Mouse (Mus musculus) heart, postnatal 36 days (tissue): Measurements from ENCODE around the gene Gm42715. TPM values are rescaled to one million over a fixed set of nuclear protein-coding genes. Genes with fewer than 3 reads are reported as not detected.
"Not testable (repeated sequence)": the region's sequence is repeated elsewhere in the genome, so short reads cannot be mapped to it uniquely, and the experiment has no call there.

Source experiments
- DNase-seq, 2 experiments: peaks; one replicate each; pipeline ENCODE4 v3.0.0; 2021 to 2022
- intact Hi-C: fragments of 180-260 bp; cut with DNase I; formaldehyde crosslinking; loops from one replicate; pipeline ENCODE4 v1.15.1; 2025
- total RNA-seq, 2 experiments: library from RNA; stranded (reverse); gene quantifications; 2 replicates each; pipeline ENCODE4 v1.2.3; 2021

The Gm42715 gene
- total RNA-seq, 2 experiments from 2014 or later = 10.3 to 10.5 TPM

- intact Hi-C loops = loop anchor here (10.0 kb wide), 1 partner anchor 275 kb away; the partner anchor contains the start of gene Orai3
- no peak for DNase-seq
Measured at GRCm38 (mm10) chr7:127489982-127490381, 29.4 kb upstream of the Gm42715 start.

- intact Hi-C loops = no loop called here
- no peak for DNase-seq
Measured at GRCm38 (mm10) chr7:127491846-127492245, 27.5 kb upstream of the Gm42715 start.

- intact Hi-C loops = no loop called here
- DNase-seq = no peak
Measured at GRCm38 (mm10) chr7:127494648-127495047, 24.7 kb upstream of the Gm42715 start.

GRCm38 (mm10) chr7:127497382-127497781 lies 22.0 kb upstream of the Gm42715 start:
- intact Hi-C loops = no loop called here
- DNase-seq = no peak

- intact Hi-C loops = loop anchor here (1.0 kb wide), 2 partner anchors 136 to 189 kb away; no protein-coding TSS in a partner anchor
- peak in 1 of 2 experiments; percentile 50 for DNase-seq
Measured at GRCm38 (mm10) chr7:127498407-127498806, 21.0 kb upstream of the Gm42715 start.

GRCm38 (mm10) chr7:127508291-127508690 lies 11.1 kb upstream of the Gm42715 start:
- intact Hi-C loops = no loop called here

GRCm38 (mm10) chr7:127509830-127510229 lies 9.6 kb upstream of the Gm42715 start:
- intact Hi-C loops = loop anchor here (2.0 to 5.0 kb wide), 2 partner anchors 27 to 253 kb away; no protein-coding TSS in a partner anchor
- DNase-seq = not testable (repeated sequence)

More at GRCm38 (mm10) chr7:127508291-127508690, 11.1 kb upstream of the Gm42715 start:
- no peak for DNase-seq

GRCm38 (mm10) chr7:127511241-127511640 lies 8.1 kb upstream of the Gm42715 start:
- DNase-seq = no peak
- intact Hi-C loops = loop anchor here (2.0 to 5.0 kb wide), 2 partner anchors 28 to 254 kb away; no protein-coding TSS in a partner anchor

GRCm38 (mm10) chr7:127511808-127512230 lies 7.6 kb upstream of the Gm42715 start, which contains the start of gene Srcap:
Srcap (plus strand) TSS chr7:127511983.
- intact Hi-C loops = loop anchor here (2.0 to 5.0 kb wide), 2 partner anchors 29 to 255 kb away; no protein-coding TSS in a partner anchor
- DNase-seq = peak; percentile 92 to 94

GRCm38 (mm10) chr7:127512231-127513015 lies 7.0 kb upstream of the Gm42715 start:
- intact Hi-C loops = loop anchor here (5.0 kb wide), 1 partner anchor 255 kb away; no protein-coding TSS in a partner anchor
- DNase-seq = peak; percentile 86 to 91

- DNase-seq = peak in 1 of 2 experiments; percentile 26
- intact Hi-C loops = loop anchor here (5.0 kb wide), 1 partner anchor 256 kb away; no protein-coding TSS in a partner anchor
Measured at GRCm38 (mm10) chr7:127513016-127513390, 6.4 kb upstream of the Gm42715 start.

GRCm38 (mm10) chr7:127513781-127514180 lies 5.6 kb upstream of the Gm42715 start:
- no peak for DNase-seq
- intact Hi-C loops = loop anchor here (5.0 kb wide), 1 partner anchor 256 kb away; no protein-coding TSS in a partner anchor

- DNase-seq = peak; percentile 11 to 12
- intact Hi-C loops = loop anchor here (5.0 kb wide), 1 partner anchor 36 kb away; no protein-coding TSS in a partner anchor
Measured at GRCm38 (mm10) chr7:127515846-127516245, 3.5 kb upstream of the Gm42715 start.

GRCm38 (mm10) chr7:127516344-127516743 lies 3.0 kb upstream of the Gm42715 start:
- no peak for DNase-seq
- intact Hi-C loops = loop anchor here (5.0 kb wide), 1 partner anchor 36 kb away; no protein-coding TSS in a partner anchor

GRCm38 (mm10) chr7:127541671-127542070 lies 22.3 kb downstream of the Gm42715 start:
- DNase-seq = peak; percentile 33 to 42
- intact Hi-C loops = no loop called here

- intact Hi-C loops = no loop called here
- peak; percentile 65 to 68 for DNase-seq
Measured at GRCm38 (mm10) chr7:127549116-127549835, 29.9 kb downstream of the Gm42715 start.

GRCm38 (mm10) chr7:127551558-127551957 lies 32.2 kb downstream of the Gm42715 start:
- intact Hi-C loops = loop anchor here (5.0 kb wide), 1 partner anchor 34 kb away; the partner anchor contains the start of gene Gm42715
- no peak for DNase-seq

- intact Hi-C loops = no loop called here
- no peak for DNase-seq
Measured at GRCm38 (mm10) chr7:127560580-127560979, 41.2 kb downstream of the Gm42715 start.

- DNase-seq = no peak
- intact Hi-C loops = no loop called here
Measured at GRCm38 (mm10) chr7:127561340-127561858, 42.0 kb downstream of the Gm42715 start, which contains the start of gene Tmem265. Tmem265 (plus strand) TSS chr7:127561390.
